Mouse (Mus musculus): ENCODE results near the gene Myo16. TPM values are rescaled to one million over a fixed set of nuclear protein-coding genes. Genes with fewer than 3 reads are reported as not detected.

Gene Myo16
- polyA plus RNA-seq, 1 experiment, result 0.12 TPM

- H3K27ac ChIP-seq (ENCODE audit: insufficient read depth, low read length), result no peak overlapping the region
- TF ChIP-seq CTCF (IDR thresholded peaks at IDR 0.05; ENCODE audit: borderline replicate concordance, insufficient read depth, low read length) (no peak), POLR2A (IDR thresholded peaks at IDR 0.05; ENCODE audit: low read depth, low read length) (no peak)
- no peak overlapping the region for H3K4me3 ChIP-seq (ENCODE audit: insufficient read depth, low read length)
Observed at GRCm38 (mm10) chr8:10677840-10678410, 524.2 kb downstream of the Myo16 start.

GRCm38 (mm10) chr8:10681926-10682325 lies 528.2 kb downstream of the Myo16 start:
- TF ChIP-seq POLR2A (IDR thresholded peaks at IDR 0.05; ENCODE audit: low read depth, low read length) (no peak), CTCF (IDR thresholded peaks at IDR 0.05; ENCODE audit: borderline replicate concordance, insufficient read depth, low read length) (no peak)
- H3K4me3 ChIP-seq (ENCODE audit: insufficient read depth, low read length), result no peak overlapping the region
- H3K27ac ChIP-seq (ENCODE audit: insufficient read depth, low read length), result no peak overlapping the region
- 0 out of 2 replicates have a peak, but pooled peaks cover 2% of the 10 kb centered on the region for H3K4me1 ChIP-seq (ENCODE audit: control insufficient read depth, insufficient read depth, low read length)

More at GRCm38 (mm10) chr8:10677840-10678410, 524.2 kb downstream of the Myo16 start:
- H3K4me1 ChIP-seq (ENCODE audit: control insufficient read depth, insufficient read depth, low read length), result no peaks in the 10 kb centered on the region

- no peak for TF ChIP-seq CTCF (IDR thresholded peaks at IDR 0.05; ENCODE audit: borderline replicate concordance, insufficient read depth, low read length)
- no peak for TF ChIP-seq POLR2A (IDR thresholded peaks at IDR 0.05; ENCODE audit: low read depth, low read length)
- H3K4me3 ChIP-seq (ENCODE audit: insufficient read depth, low read length), result no peak overlapping the region
- no peak overlapping the region for H3K27ac ChIP-seq (ENCODE audit: insufficient read depth, low read length)
- H3K4me1 ChIP-seq (ENCODE audit: control insufficient read depth, insufficient read depth, low read length), result 0 out of 2 replicates have a peak, but pooled peaks cover 2% of the 10 kb centered on the region
Observed at GRCm38 (mm10) chr8:10683088-10683487, 529.4 kb downstream of the Myo16 start.

Other genes with a start within 250 kb of the Myo16 start
- gene Lig4, start 176.2 kb upstream of the Myo16 start, polyA plus RNA-seq (2011; ENCODE audit: insufficient read length, low read depth, missing spikeins), result 8.0 and 10.5 TPM in 2 replicates
- 19.3 and 22.8 TPM in 2 replicates for gene Abhd13, start 176.2 kb upstream of the Myo16 start, polyA plus RNA-seq (2011; ENCODE audit: insufficient read length, low read depth, missing spikeins)
- gene Tnfsf13b, start 147.4 kb upstream of the Myo16 start, polyA plus RNA-seq (2011; ENCODE audit: insufficient read length, low read depth, missing spikeins), result 0.32 TPM in 1 of 2 replicates, not detected in the other